26 mouse cellular contexts compared by ENCODE assay signal in the genomic region with DNA sequence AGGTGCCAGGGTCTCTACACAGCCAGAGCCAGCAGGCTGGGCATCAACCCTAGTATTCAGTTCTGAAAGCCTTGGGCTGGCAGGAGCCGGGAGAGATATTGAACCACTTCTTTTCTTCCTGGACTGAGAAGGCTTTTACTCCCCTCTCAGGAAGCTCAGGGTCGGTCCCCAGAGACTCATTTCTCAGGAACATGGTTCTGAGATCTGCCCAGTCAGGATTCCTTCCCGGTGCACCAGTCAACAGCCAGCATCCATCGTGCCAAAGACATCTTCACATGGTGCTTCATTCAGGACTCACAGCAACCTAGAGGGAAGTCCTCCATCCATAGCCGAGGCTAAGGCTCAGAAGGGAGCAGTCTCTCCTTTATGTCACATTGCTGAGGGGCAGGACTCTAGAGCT. TPM values are rescaled to one million over a fixed set of nuclear protein-coding genes. Genes with fewer than 3 reads are reported as not detected.
DNase-seq lines count a peak whose midpoint lies in the region; ATAC-seq lines count a peak whose summit lies in the region.
"Had no signal": no experiment of that assay in that cellular context is flagged by ENCODE, and none has a peak within 500 bp of the region (broad histone marks: within the 10 kb centered on the region; RNA-seq: fewer than 3 reads in every experiment).

No protein-coding gene starts in this region.

- peak overlapping the region; percentile 18; the same call in 1 of the 2 replicates for H3K27ac ChIP-seq in midbrain, embryonic 10.5 days (replicated peaks)
- no peak overlapping the region for H3K27ac ChIP-seq in midbrain, embryonic 16.5 days (ENCODE audit: low read length)
- H3K27ac ChIP-seq: embryonic facial prominence, embryonic 13.5 days; forebrain, embryonic 12.5 days; forebrain, embryonic 15.5 days; heart, embryonic 13.5 days; hindbrain, embryonic 12.5 days; hindbrain, embryonic 15.5 days had no signal

- no peak overlapping the region for H3K4me3 ChIP-seq in midbrain, embryonic 10.5 days
- no peak overlapping the region for H3K4me3 ChIP-seq in midbrain, embryonic 16.5 days (ENCODE audit: low read depth, low read length)
- H3K4me3 ChIP-seq: embryonic facial prominence, embryonic 13.5 days; erythroblast, embryonic 14.5 days; forebrain, embryonic 12.5 days; forebrain, embryonic 15.5 days; heart, embryonic 13.5 days; hindbrain, embryonic 12.5 days; hindbrain, embryonic 15.5 days had no signal

- ATAC-seq in midbrain, embryonic 16.5 days = no peak
- ATAC-seq: forebrain, embryonic 15.5 days; Patski had no signal

- peak; percentile 4 for DNase-seq in gastrocnemius, postnatal 10 days
- DNase-seq in gastrocnemius, adult 8-10 months (ENCODE audit: low spot score in 2 of 2) = no peak
- no peak for DNase-seq in midbrain, embryonic 10.5 days (ENCODE audit: low spot score)
- DNase-seq in urinary bladder, postnatal 10 days (ENCODE audit: low spot score) = peak; percentile 5
- no peak for DNase-seq in urinary bladder, postnatal 25 days (ENCODE audit: low spot score)
- DNase-seq in embryo, embryonic 11 days = no peak
- DNase-seq: adrenal gland, postnatal 10 days; adrenal gland, postnatal 36 days; B cell, adult 2 months; cerebellum, adult 18-20 months; cerebellum, adult 9-10 months; gastrocnemius, postnatal 25 days; heart, postnatal 14 days had no signal

- H3K4me1 ChIP-seq in midbrain, embryonic 10.5 days = peaks cover 23% of the 10 kb centered on the region
- H3K4me1 ChIP-seq in midbrain, embryonic 16.5 days (ENCODE audit: control insufficient read depth, insufficient read depth, low read length) = peaks cover 3% of the 10 kb centered on the region; the same call in 1 of the 2 replicates
- H3K4me1 ChIP-seq: forebrain, embryonic 15.5 days had no signal

- H3K27me3 ChIP-seq in midbrain, embryonic 10.5 days (ENCODE audit: low read depth, poor library complexity, severe bottlenecking) = no peaks in the 10 kb centered on the region
- H3K27me3 ChIP-seq in midbrain, embryonic 16.5 days (ENCODE audit: control insufficient read depth, insufficient read depth, low read depth, low read length) = no peaks in the 10 kb centered on the region
- H3K27me3 ChIP-seq: embryonic facial prominence, embryonic 13.5 days; forebrain, embryonic 12.5 days; forebrain, embryonic 15.5 days; hindbrain, embryonic 12.5 days; hindbrain, embryonic 15.5 days; Patski had no signal

- H3K9ac ChIP-seq in midbrain, embryonic 16.5 days (ENCODE audit: low read depth, low read length) = no peak overlapping the region
- H3K9ac ChIP-seq: embryonic facial prominence, embryonic 13.5 days; forebrain, embryonic 12.5 days; forebrain, embryonic 15.5 days; heart, embryonic 13.5 days; hindbrain, embryonic 12.5 days; hindbrain, embryonic 15.5 days had no signal

- H3K4me2 ChIP-seq in midbrain, embryonic 16.5 days (ENCODE audit: low read length) = no peak overlapping the region
- H3K4me2 ChIP-seq: embryonic facial prominence, embryonic 13.5 days; forebrain, embryonic 12.5 days; forebrain, embryonic 15.5 days; heart, embryonic 13.5 days; hindbrain, embryonic 12.5 days; hindbrain, embryonic 15.5 days had no signal

- no peaks in the 10 kb centered on the region for H3K36me3 ChIP-seq in midbrain, embryonic 10.5 days
- H3K36me3 ChIP-seq in midbrain, embryonic 16.5 days (ENCODE audit: control insufficient read depth, insufficient read depth, low read length) = no peaks in the 10 kb centered on the region
- H3K36me3 ChIP-seq: embryonic facial prominence, embryonic 13.5 days; forebrain, embryonic 12.5 days; forebrain, embryonic 15.5 days; G1E; heart, embryonic 13.5 days; hindbrain, embryonic 12.5 days; hindbrain, embryonic 15.5 days had no signal

- WGBS in midbrain, embryonic 10.5 days = 72% methylated on average over 5 of the region's 5 CpGs
- 59% methylated on average over 5 of the region's 5 CpGs for WGBS in midbrain, embryonic 16.5 days

- H3K9me3 ChIP-seq in midbrain, embryonic 10.5 days (replicated peaks) = no peaks in the 10 kb centered on the region
- no peaks in the 10 kb centered on the region for H3K9me3 ChIP-seq in midbrain, embryonic 16.5 days (replicated peaks; ENCODE audit: control insufficient read depth, low read length, poor library complexity, severe bottlenecking)
- H3K9me3 ChIP-seq: embryonic facial prominence, embryonic 13.5 days; forebrain, embryonic 12.5 days; forebrain, embryonic 15.5 days; G1E; heart, embryonic 13.5 days; hindbrain, embryonic 12.5 days; hindbrain, embryonic 15.5 days had no signal

RNA-seq across cellular contexts. Expression of gene Timp2, which starts 19.0 kb away (rescaled TPM):
- total RNA-seq in gastrocnemius, postnatal 10 days (2021) = 100 to 1,000 TPM; 151 to 185 TPM
- 10 to 100 TPM; 41.0 to 82.5 (median 52.4) TPM for total RNA-seq in gastrocnemius, adult 8-10 months (2022)
- polyA plus RNA-seq in midbrain, embryonic 10.5 days (2016; fragmentation: Nextera tagmentation; extraction: Ambion mirVana) = 29.0 and 32.1 TPM in 2 replicates
- polyA plus RNA-seq in midbrain, embryonic 16.5 days (2015; fragmentation: Nextera tagmentation; extraction: Ambion mirVana) = 83.6 and 98.8 TPM in 2 replicates
- total RNA-seq: G1E had no signal
- polyA plus RNA-seq: G1E had no signal

RNA-seq across cellular contexts. Expression of gene Lgals3bp, which starts 27.4 kb away (rescaled TPM):
- total RNA-seq in gastrocnemius, postnatal 10 days (2021) = 10 to 100 TPM; 10.7 to 18.2 TPM
- 10 to 100 TPM; 12.3 to 16.0 (median 14.3) TPM for total RNA-seq in gastrocnemius, adult 8-10 months (2022)
- polyA plus RNA-seq in midbrain, embryonic 10.5 days (2016; fragmentation: Nextera tagmentation; extraction: Ambion mirVana) = 0.68 and 1.7 TPM in 2 replicates
- 3.8 and 4.4 TPM in 2 replicates for polyA plus RNA-seq in midbrain, embryonic 16.5 days (2015; fragmentation: Nextera tagmentation; extraction: Ambion mirVana)

RNA-seq across cellular contexts. Expression of gene Cep295nl, which starts 32.2 kb away (rescaled TPM):
- total RNA-seq in gastrocnemius, postnatal 10 days (2021) = 1 to 10 TPM; 1.2 to 2.7 TPM
- 1 to 10 TPM in 1 of 4 experiments, under 1 TPM in 3; 0.41 to 1.0 (median 0.94) TPM for total RNA-seq in gastrocnemius, adult 8-10 months (2022)
- 0.06 and 0.21 TPM in 2 replicates for polyA plus RNA-seq in midbrain, embryonic 10.5 days (2016; fragmentation: Nextera tagmentation; extraction: Ambion mirVana)
- 0.10 and 0.15 TPM in 2 replicates for polyA plus RNA-seq in midbrain, embryonic 16.5 days (2015; fragmentation: Nextera tagmentation; extraction: Ambion mirVana)
- total RNA-seq: CH12.LX; granulocyte monocyte progenitor cell, adult 5-6 weeks had no signal
- polyA plus RNA-seq: erythroblast, embryonic 14.5 days; forebrain, embryonic 15.5 days; G1E had no signal

RNA-seq across cellular contexts. Expression of gene Cant1, which starts 44.4 kb away (rescaled TPM):
- total RNA-seq in gastrocnemius, postnatal 10 days (2021) = 10 to 100 TPM; 13.1 to 14.9 TPM
- 10 to 100 TPM in 3 of 4 experiments, 1 to 10 TPM in 1; 9.6 to 11.8 (median 11.0) TPM for total RNA-seq in gastrocnemius, adult 8-10 months (2022)
- 22.8 and 23.3 TPM in 2 replicates for polyA plus RNA-seq in midbrain, embryonic 10.5 days (2016; fragmentation: Nextera tagmentation; extraction: Ambion mirVana)
- 24.9 and 27.8 TPM in 2 replicates for polyA plus RNA-seq in midbrain, embryonic 16.5 days (2015; fragmentation: Nextera tagmentation; extraction: Ambion mirVana)

RNA-seq across cellular contexts. Expression of gene C1qtnf1, which starts 53.5 kb away (rescaled TPM):
- 10 to 100 TPM; 31.8 to 37.4 TPM for total RNA-seq in gastrocnemius, postnatal 10 days (2021)
- total RNA-seq in gastrocnemius, adult 8-10 months (2022) = 1 to 10 TPM; 4.0 to 8.9 (median 6.3) TPM
- 2.0 and 2.9 TPM in 2 replicates for polyA plus RNA-seq in midbrain, embryonic 10.5 days (2016; fragmentation: Nextera tagmentation; extraction: Ambion mirVana)
- 4.1 and 4.2 TPM in 2 replicates for polyA plus RNA-seq in midbrain, embryonic 16.5 days (2015; fragmentation: Nextera tagmentation; extraction: Ambion mirVana)
- total RNA-seq: granulocyte monocyte progenitor cell, adult 5-6 weeks; hematopoietic stem cell, adult 5-6 weeks had no signal
- polyA plus RNA-seq: erythroblast, embryonic 14.5 days; G1E had no signal

Comparison
In these comparisons a context has a peak if more than half of its experiments do, and no peak if none do; other contexts are left out.
1. DNase-seq: peak in gastrocnemius, postnatal 10 days (single experiment) and urinary bladder, postnatal 10 days (single experiment); none in gastrocnemius, adult 8-10 months (0 of 2), midbrain, embryonic 10.5 days (single experiment), urinary bladder, postnatal 25 days (single experiment) and embryo, embryonic 11 days (single experiment).